Mouse (Mus musculus) megakaryocyte, embryonic 14.5 days (primary cell): ENCODE measurements around the gene Pacsin2.

Experiments used
- FLI1 ChIP-seq: IDR thresholded peaks from 2 replicates; pipeline ENCODE4 v1.6.1; 2012; ENCODE audit warnings: low read length, inconsistent platforms, mixed read lengths
- GATA1 ChIP-seq: IDR thresholded peaks from 3 replicates; pipeline ENCODE4 v1.6.1; 2012; ENCODE audit warnings: mixed read lengths, low read length, inconsistent platforms, borderline replicate concordance

DNA sequence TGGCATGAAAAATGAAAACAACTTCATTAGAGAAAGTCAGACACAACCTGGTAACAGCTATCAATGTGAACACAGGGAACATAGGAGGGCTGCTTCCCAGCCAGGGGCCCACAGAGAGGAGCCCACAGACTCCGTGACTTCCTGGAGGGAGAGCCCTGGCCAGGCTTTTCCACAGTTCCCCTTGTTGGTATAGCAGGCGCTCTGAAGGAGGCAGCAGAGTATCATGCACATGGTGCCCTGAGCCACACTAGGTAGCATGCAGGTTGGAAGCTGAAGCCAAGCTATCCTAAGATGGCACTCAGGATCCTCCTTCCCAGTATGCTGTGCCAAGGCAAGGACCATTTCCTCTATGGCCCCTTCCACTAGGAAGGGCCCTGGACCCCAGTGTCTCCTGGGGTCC lies 80.8 kb downstream of the Pacsin2 start:
- TF ChIP-seq FLI1 (no peak), GATA1 (no peak)
